ENCODE assay signal across 16 mouse cellular contexts in the genomic region with DNA sequence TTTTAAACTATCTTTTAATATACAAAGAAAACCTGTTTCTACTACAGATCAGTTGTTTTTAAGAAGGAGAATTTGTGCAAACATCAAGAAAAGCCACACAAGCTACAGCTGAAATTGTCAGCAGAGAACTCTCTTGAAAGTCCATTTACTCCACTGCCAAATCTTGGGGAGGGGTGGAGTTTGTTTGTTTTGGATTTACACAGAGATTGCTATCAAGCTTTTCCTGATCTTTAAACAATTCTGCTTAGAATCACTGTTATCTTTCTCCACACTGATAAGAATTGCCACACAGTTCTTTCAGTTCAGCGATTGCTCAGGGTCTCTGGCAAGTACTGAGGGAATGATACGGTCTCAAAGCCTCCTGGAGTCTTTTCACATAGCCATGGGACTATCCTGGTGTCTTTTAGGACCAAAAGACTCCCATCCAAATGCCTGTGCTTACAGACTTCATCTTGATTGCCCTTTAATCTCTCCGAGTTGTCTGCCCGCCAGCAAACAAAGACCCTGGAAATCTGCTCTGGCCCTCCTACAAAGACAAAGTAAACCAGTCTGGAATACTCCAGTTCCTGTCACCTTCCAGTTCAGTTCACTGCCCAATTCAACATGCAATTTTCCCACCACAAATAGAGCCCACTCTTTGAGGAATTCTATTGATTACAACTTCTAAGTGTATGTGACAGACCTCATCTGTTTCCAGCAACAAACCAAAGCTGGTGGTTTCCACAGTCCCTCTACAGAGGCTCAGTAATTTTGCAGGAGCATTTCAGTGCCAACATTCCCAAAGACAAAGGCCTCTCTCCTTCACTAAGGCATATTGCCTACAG. TPM values are rescaled to one million over a fixed set of nuclear protein-coding genes. Genes with fewer than 3 reads are reported as not detected.
A peak's percentile ranks its signal among the peaks of the same experiment; 100 is the strongest.
DNase-seq lines count a peak whose midpoint lies in the region; ATAC-seq and TF ChIP-seq lines count a peak whose summit lies in the region.
"Had no signal": no experiment of that assay in that cellular context is flagged by ENCODE, and none has a peak within 500 bp of the region (broad histone marks: within the 10 kb centered on the region; RNA-seq: fewer than 3 reads in every experiment).

No protein-coding gene starts in this region.

- peak overlapping the region; percentile 68; the same call in 1 of the 2 replicates for H3K27ac ChIP-seq in midbrain, embryonic 10.5 days (replicated peaks)
- H3K27ac ChIP-seq in midbrain, embryonic 15.5 days = no peak overlapping the region
- 0 out of 2 replicates have a peak overlapping the region, but pooled peaks have one; percentile 31 for H3K27ac ChIP-seq in forebrain, embryonic 13.5 days
- no peak overlapping the region for H3K27ac ChIP-seq in lung, postnatal 0 days (ENCODE audit: low read length)
- no peak overlapping the region for H3K27ac ChIP-seq in heart, embryonic 11.5 days (ENCODE audit: low read depth, low read length)

- H3K27me3 ChIP-seq in midbrain, embryonic 10.5 days (ENCODE audit: low read depth, poor library complexity, severe bottlenecking) = peaks cover 100% of the 10 kb centered on the region
- peaks cover 29% of the 10 kb centered on the region for H3K27me3 ChIP-seq in midbrain, embryonic 15.5 days (replicated peaks)
- H3K27me3 ChIP-seq in forebrain, embryonic 13.5 days = peaks cover 26% of the 10 kb centered on the region
- no peaks in the 10 kb centered on the region for H3K27me3 ChIP-seq in lung, postnatal 0 days (replicated peaks; ENCODE audit: insufficient read depth, low read length)
- H3K27me3 ChIP-seq in heart, embryonic 11.5 days (ENCODE audit: control insufficient read depth, insufficient read depth, low read length) = peaks cover 22% of the 10 kb centered on the region

- TF ChIP-seq CTCF in lung, postnatal 0 days (IDR thresholded peaks at IDR 0.05) = no peak

- DNase-seq in midbrain, embryonic 10.5 days (ENCODE audit: low spot score) = peak; percentile 12
- DNase-seq in lung, postnatal 0 days (ENCODE audit: low spot score) = peak; percentile 19
- DNase-seq in kidney, adult 11 months = no peak
- no peak for DNase-seq in gastrocnemius, postnatal 4 days (ENCODE audit: low spot score in 2 of 2)
- DNase-seq: cerebellum, postnatal 14 days; gastrocnemius, postnatal 36 days; kidney, postnatal 10 days; layer of hippocampus, postnatal 36 days had no signal

- no peak for TF ChIP-seq EP300 in lung, postnatal 0 days (IDR thresholded peaks at IDR 0.05)

- no peaks in the 10 kb centered on the region for H3K36me3 ChIP-seq in midbrain, embryonic 10.5 days
- H3K36me3 ChIP-seq in midbrain, embryonic 15.5 days (replicated peaks) = no peaks in the 10 kb centered on the region
- H3K36me3 ChIP-seq in forebrain, embryonic 13.5 days (ENCODE audit: poor library complexity, severe bottlenecking) = no peaks in the 10 kb centered on the region
- no peaks in the 10 kb centered on the region for H3K36me3 ChIP-seq in lung, postnatal 0 days (ENCODE audit: insufficient read depth, low read length)
- H3K36me3 ChIP-seq in heart, embryonic 11.5 days (ENCODE audit: control insufficient read depth, insufficient read depth, low read length) = no peaks in the 10 kb centered on the region

- no peak overlapping the region for H3K4me2 ChIP-seq in midbrain, embryonic 15.5 days
- no peak overlapping the region for H3K4me2 ChIP-seq in forebrain, embryonic 13.5 days
- no peak overlapping the region for H3K4me2 ChIP-seq in lung, postnatal 0 days (replicated peaks; ENCODE audit: low read depth, low read length)
- H3K4me2 ChIP-seq in heart, embryonic 11.5 days = no peak overlapping the region

- H3K4me1 ChIP-seq in midbrain, embryonic 10.5 days = peaks cover 25% of the 10 kb centered on the region
- H3K4me1 ChIP-seq in midbrain, embryonic 15.5 days = no peaks in the 10 kb centered on the region
- H3K4me1 ChIP-seq in forebrain, embryonic 13.5 days = peaks cover 11% of the 10 kb centered on the region
- H3K4me1 ChIP-seq in lung, postnatal 0 days (ENCODE audit: insufficient read depth, low read depth, low read length) = no peaks in the 10 kb centered on the region
- no peaks in the 10 kb centered on the region for H3K4me1 ChIP-seq in heart, embryonic 11.5 days (ENCODE audit: control insufficient read depth, insufficient read depth, low read length)
- H3K4me1 ChIP-seq: megakaryocyte, embryonic 14.5 days had no signal

- H3K4me3 ChIP-seq in midbrain, embryonic 10.5 days = no peak overlapping the region
- H3K4me3 ChIP-seq in midbrain, embryonic 15.5 days = no peak overlapping the region
- no peak overlapping the region for H3K4me3 ChIP-seq in forebrain, embryonic 13.5 days
- no peak overlapping the region for H3K4me3 ChIP-seq in lung, postnatal 0 days (ENCODE audit: low read depth, low read length)
- no peak overlapping the region for H3K4me3 ChIP-seq in heart, embryonic 11.5 days (ENCODE audit: low read depth, low read length)
- H3K4me3 ChIP-seq: megakaryocyte, embryonic 14.5 days had no signal

- WGBS in midbrain, embryonic 10.5 days = 36% methylated on average over 4 of the region's 4 CpGs
- WGBS in midbrain, embryonic 15.5 days = 35% methylated on average over 4 of the region's 4 CpGs
- 31% methylated on average over 4 of the region's 4 CpGs for WGBS in forebrain, embryonic 13.5 days
- WGBS in lung, postnatal 0 days = 31% methylated on average over 4 of the region's 4 CpGs
- 35% methylated on average over 4 of the region's 4 CpGs for WGBS in heart, embryonic 11.5 days (ENCODE audit: insufficient replicate concordance)

- no peak for ATAC-seq in midbrain, embryonic 15.5 days (replicated peaks)
- peak; percentile 81 for ATAC-seq in forebrain, embryonic 13.5 days
- ATAC-seq in lung, postnatal 0 days = no peak
- ATAC-seq in heart, embryonic 11.5 days (replicated peaks; ENCODE audit: insufficient number of reproducible peaks, low FRiP score, low TSS enrichment) = no peak

- no peak overlapping the region for H3K9ac ChIP-seq in midbrain, embryonic 15.5 days
- no peak overlapping the region for H3K9ac ChIP-seq in forebrain, embryonic 13.5 days
- H3K9ac ChIP-seq in lung, postnatal 0 days (replicated peaks; ENCODE audit: low read depth) = no peak overlapping the region
- H3K9ac ChIP-seq in heart, embryonic 11.5 days (ENCODE audit: low read depth, low read length) = no peak overlapping the region

- H3K9me3 ChIP-seq in midbrain, embryonic 10.5 days (replicated peaks) = no peaks in the 10 kb centered on the region
- H3K9me3 ChIP-seq in midbrain, embryonic 15.5 days = no peaks in the 10 kb centered on the region
- H3K9me3 ChIP-seq in forebrain, embryonic 13.5 days (replicated peaks) = no peaks in the 10 kb centered on the region
- H3K9me3 ChIP-seq in lung, postnatal 0 days (ENCODE audit: low read length) = no peaks in the 10 kb centered on the region
- H3K9me3 ChIP-seq in heart, embryonic 11.5 days (replicated peaks; ENCODE audit: control insufficient read depth, low read length) = no peaks in the 10 kb centered on the region
- H3K9me3 ChIP-seq: megakaryocyte, embryonic 14.5 days had no signal

RNA-seq across cellular contexts. Expression of a gene that starts 34.1 kb away (rescaled TPM):
- polyA plus RNA-seq in midbrain, embryonic 10.5 days (2016; fragmentation: Nextera tagmentation; extraction: Ambion mirVana) = not detected in 2 replicates
- polyA plus RNA-seq in midbrain, embryonic 15.5 days (2015; fragmentation: Nextera tagmentation; extraction: Ambion mirVana) = not detected in 2 replicates
- polyA plus RNA-seq in forebrain, embryonic 13.5 days (2015; fragmentation: Nextera tagmentation; extraction: Ambion mirVana) = not detected in 2 replicates
- polyA plus RNA-seq in lung, postnatal 0 days (2015; fragmentation: Nextera tagmentation; extraction: Ambion mirVana) = not detected in 2 replicates
- total RNA-seq in gastrocnemius, postnatal 4 days (2021) = not detected
- polyA plus RNA-seq in heart, embryonic 11.5 days (2014; fragmentation: Nextera tagmentation; extraction: Ambion mirVana) = not detected in 2 replicates
- total RNA-seq: gastrocnemius, postnatal 36 days; hematopoietic stem cell, adult 5-6 weeks; layer of hippocampus, postnatal 36 days; neutrophil, adult 5-6 weeks had no signal
- polyA plus RNA-seq: limb, embryonic 14.5 days; small intestine, adult 2 months had no signal

Comparison
In these comparisons a context has a peak if more than half of its experiments do, and no peak if none do; other contexts are left out.
1. H3K27ac ChIP-seq: peak in midbrain, embryonic 10.5 days (single experiment) and forebrain, embryonic 13.5 days (single experiment); none in midbrain, embryonic 15.5 days (single experiment), lung, postnatal 0 days (single experiment) and heart, embryonic 11.5 days (single experiment).
2. DNase-seq: peak in midbrain, embryonic 10.5 days (single experiment) and lung, postnatal 0 days (single experiment); none in kidney, adult 11 months (single experiment) and gastrocnemius, postnatal 4 days (0 of 2).